ENCODE assay signal across 10 mouse cellular contexts in the genomic region with DNA sequence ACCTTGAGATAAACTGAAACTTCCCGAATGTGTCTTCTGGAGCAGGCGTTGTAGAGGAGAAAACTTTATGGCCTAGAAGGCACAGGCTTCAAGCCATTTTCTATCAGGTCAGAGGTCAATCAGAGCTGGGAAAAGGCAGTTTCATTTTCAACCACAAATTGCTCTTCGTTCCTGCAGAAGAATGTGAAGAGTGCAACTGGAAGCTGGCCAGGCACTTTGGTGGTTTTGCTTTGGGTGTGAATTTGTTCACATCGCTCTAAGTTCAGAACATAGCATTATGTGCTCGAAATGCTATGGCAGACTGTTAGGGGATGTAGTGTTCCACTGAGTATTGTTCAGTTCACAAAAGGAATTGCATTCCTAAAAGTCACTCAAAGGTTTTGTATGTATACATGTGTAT.
DNase-seq lines count a peak whose midpoint lies in the region; ATAC-seq lines count a peak whose summit lies in the region.
"Had no signal": no experiment of that assay in that cellular context is flagged by ENCODE, and none has a peak within 500 bp of the region (broad histone marks: within the 10 kb centered on the region; RNA-seq: fewer than 3 reads in every experiment).

No protein-coding gene starts in this region.

- 29% methylated on average over 5 of the region's 5 CpGs for WGBS in lung, embryonic 15.5 days
- WGBS in midbrain, embryonic 10.5 days = 78% methylated on average over 5 of the region's 5 CpGs

- no peak overlapping the region for H3K4me3 ChIP-seq in lung, embryonic 15.5 days
- H3K4me3 ChIP-seq in midbrain, embryonic 10.5 days = no peak overlapping the region
- H3K4me3 ChIP-seq: embryonic facial prominence, embryonic 12.5 days had no signal

- H3K27ac ChIP-seq in lung, embryonic 15.5 days = peak overlapping the region; percentile 44; the same call in 1 of the 2 replicates
- H3K27ac ChIP-seq in midbrain, embryonic 10.5 days (replicated peaks) = no peak overlapping the region
- H3K27ac ChIP-seq: hindbrain, embryonic 14.5 days had no signal

- 0 out of 2 replicates have a peak, but pooled peaks cover 11% of the 10 kb centered on the region for H3K4me1 ChIP-seq in lung, embryonic 15.5 days
- H3K4me1 ChIP-seq in midbrain, embryonic 10.5 days = 0 out of 2 replicates have a peak, but pooled peaks cover 3% of the 10 kb centered on the region
- H3K4me1 ChIP-seq: embryonic facial prominence, embryonic 12.5 days had no signal

- H3K36me3 ChIP-seq in lung, embryonic 15.5 days = no peaks in the 10 kb centered on the region
- H3K36me3 ChIP-seq in midbrain, embryonic 10.5 days = no peaks in the 10 kb centered on the region
- H3K36me3 ChIP-seq: embryonic facial prominence, embryonic 12.5 days had no signal

- DNase-seq in 3134 (ENCODE audit: extremely low read depth, insufficient read length, low spot score) = peak; percentile 16
- peak; percentile 92 for DNase-seq in adipocyte (ENCODE audit: low spot score)
- peak; percentile 14 for DNase-seq in gastrocnemius, postnatal 10 days
- DNase-seq in thymus, postnatal 36 days = no peak
- no peak for DNase-seq in midbrain, embryonic 10.5 days (ENCODE audit: low spot score)
- no peak for DNase-seq in cerebellum, postnatal 14 days

- no peak overlapping the region for H3K4me2 ChIP-seq in lung, embryonic 15.5 days
- H3K4me2 ChIP-seq: embryonic facial prominence, embryonic 12.5 days; hindbrain, embryonic 14.5 days had no signal

- H3K9ac ChIP-seq in lung, embryonic 15.5 days = no peak overlapping the region
- H3K9ac ChIP-seq: embryonic facial prominence, embryonic 12.5 days; hindbrain, embryonic 14.5 days had no signal

- H3K27me3 ChIP-seq in lung, embryonic 15.5 days = no peaks in the 10 kb centered on the region
- no peaks in the 10 kb centered on the region for H3K27me3 ChIP-seq in midbrain, embryonic 10.5 days (ENCODE audit: low read depth, poor library complexity, severe bottlenecking)
- H3K27me3 ChIP-seq: embryonic facial prominence, embryonic 12.5 days had no signal

- ATAC-seq in lung, embryonic 15.5 days (ENCODE audit: borderline replicate concordance, extremely low read depth, low FRiP score, low TSS enrichment) = peak; percentile 74; the same call in 1 of the 2 replicates
- ATAC-seq in monocyte, adult 5-6 weeks (replicated peaks; ENCODE audit: insufficient number of reproducible peaks, low FRiP score, low TSS enrichment, poor library complexity, severe bottlenecking) = no peak

- H3K9me3 ChIP-seq in lung, embryonic 15.5 days = no peaks in the 10 kb centered on the region
- no peaks in the 10 kb centered on the region for H3K9me3 ChIP-seq in midbrain, embryonic 10.5 days (replicated peaks)
- H3K9me3 ChIP-seq: embryonic facial prominence, embryonic 12.5 days had no signal

Comparison
In these comparisons a context has a peak if more than half of its experiments do, and no peak if none do; other contexts are left out.
1. DNase-seq: peak in 3134 (single experiment), adipocyte (single experiment) and gastrocnemius, postnatal 10 days (single experiment); none in thymus, postnatal 36 days (0 of 2), midbrain, embryonic 10.5 days (single experiment) and cerebellum, postnatal 14 days (0 of 2).